Mouse (Mus musculus) yolk sac, embryonic 10.5 days (tissue): ENCODE measurements at regions not wholly inside any gene's neighbourhood (a gene's known extent, or its start where the extent isn't known, plus 50 kb on each side); places are given as distances from the start of the nearest gene placed in this dataset.
"Not testable (repeated sequence)": the region's sequence is repeated elsewhere in the genome, so short reads cannot be mapped to it uniquely, and the experiment has no call there.

Experiments
- DNase-seq: peaks from one replicate; pipeline ENCODE4 v3.0.0-alpha.2; 2017; ENCODE audit warnings: low spot score

GRCm38 (mm10) chr8:18005660-18006059 is 972.4 kb downstream of the Defb40 start:
- no peak for DNase-seq

DNA sequence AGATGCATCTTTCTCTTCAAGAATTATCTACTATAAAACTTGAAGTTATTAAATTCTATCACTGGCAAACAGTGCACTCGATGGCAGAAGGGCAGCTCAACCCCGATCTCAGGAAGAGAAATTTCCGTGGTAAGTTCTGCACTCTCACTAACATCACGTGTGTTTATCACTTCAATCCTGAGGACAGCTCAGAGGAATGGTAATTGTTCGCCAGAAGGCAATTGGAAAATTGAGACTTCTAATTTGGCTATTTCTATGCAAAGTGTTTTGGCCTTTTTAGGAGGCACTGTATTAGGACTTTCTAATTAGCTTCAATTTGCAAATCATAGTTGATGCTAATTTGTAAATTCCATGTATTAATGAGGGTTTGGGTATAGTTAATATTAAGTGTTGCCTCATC is 977.3 kb downstream of the Defb40 start:
- no peak for DNase-seq

- DNase-seq: no peak
Observed at GRCm38 (mm10) chr8:17984779-17985178, 993.3 kb downstream of the Defb40 start.

DNA sequence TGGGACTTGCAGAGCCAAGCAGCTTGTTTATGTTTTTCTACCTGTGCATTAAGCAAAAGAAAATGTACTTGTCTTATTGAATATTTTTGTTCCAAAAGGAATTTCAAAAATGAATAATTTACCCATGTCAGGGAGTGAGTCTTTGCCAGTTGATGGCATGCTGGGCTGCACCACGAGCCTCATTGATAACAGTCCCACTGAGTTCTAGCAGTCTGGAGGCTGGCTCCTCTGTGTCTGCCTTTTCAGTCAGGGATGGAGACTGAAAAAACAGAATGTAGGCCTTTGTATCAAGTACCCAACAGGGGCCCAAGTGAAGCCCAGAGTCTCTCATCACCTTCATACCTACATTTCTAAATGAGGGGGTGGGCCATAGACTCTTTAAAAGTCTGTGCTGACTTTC is 1029.2 kb downstream of the Defb40 start:
- DNase-seq: no peak

DNA sequence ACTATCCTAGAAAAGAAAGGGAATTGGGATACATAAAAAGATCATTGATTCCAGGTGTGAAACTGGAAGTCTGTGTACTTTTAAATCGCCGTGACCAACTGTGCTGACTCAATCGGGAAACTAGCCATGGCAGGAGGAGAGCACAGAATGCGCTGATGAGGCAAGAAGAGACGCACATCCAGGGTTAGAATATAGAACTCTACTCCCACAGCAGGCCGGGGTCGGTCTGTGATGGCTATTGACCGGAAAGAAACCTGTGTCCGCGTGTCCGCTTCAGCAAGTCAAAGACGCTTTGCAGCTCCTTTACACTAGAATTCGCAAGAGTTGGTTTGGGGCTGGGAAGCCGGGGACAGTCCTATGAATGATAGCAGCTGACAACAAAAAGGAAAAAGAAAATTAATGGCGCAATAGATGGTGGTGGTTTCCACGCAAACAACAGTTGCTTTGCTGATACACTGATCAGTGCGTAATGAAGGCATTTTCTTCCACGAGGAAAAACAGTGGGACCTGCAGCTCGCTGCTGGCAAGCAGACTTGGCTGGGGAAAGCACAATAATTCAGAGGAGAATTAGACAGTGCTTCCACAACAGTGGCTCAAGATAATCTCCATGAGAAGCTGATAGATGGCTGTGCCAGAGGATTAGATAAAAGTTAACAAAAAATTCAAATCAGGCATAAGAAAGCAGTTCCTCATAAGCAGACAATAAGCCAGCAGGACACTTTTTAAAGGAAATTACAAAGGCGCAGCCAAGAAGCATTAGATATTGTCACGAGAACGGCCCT is 1029.8 kb downstream of the Defb40 start:
- no peak for DNase-seq

DNA sequence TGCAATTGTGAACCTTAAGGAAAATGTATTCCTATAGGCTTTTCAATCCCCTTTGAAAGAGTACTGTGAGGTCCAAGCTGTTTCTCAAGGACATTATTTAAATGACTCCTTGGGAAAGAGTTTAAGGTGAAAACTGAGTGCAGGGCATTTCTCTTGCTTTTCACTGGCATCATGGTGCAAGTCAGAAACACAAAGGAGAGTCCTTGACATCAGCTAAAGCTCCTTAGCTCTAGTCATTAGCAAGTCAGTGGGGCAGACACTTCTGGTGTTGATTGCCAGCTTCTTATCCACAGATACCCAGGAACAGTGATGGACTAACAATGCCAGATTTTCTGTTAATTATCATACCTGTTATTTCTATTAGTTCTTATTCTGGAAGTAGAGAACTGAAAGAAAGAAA is 1043.4 kb downstream of the Defb40 start:
- DNase-seq: no peak

- DNase-seq: no peak
Observed at GRCm38 (mm10) chr8:17909316-17909715, 1068.7 kb downstream of the Defb40 start.

DNA sequence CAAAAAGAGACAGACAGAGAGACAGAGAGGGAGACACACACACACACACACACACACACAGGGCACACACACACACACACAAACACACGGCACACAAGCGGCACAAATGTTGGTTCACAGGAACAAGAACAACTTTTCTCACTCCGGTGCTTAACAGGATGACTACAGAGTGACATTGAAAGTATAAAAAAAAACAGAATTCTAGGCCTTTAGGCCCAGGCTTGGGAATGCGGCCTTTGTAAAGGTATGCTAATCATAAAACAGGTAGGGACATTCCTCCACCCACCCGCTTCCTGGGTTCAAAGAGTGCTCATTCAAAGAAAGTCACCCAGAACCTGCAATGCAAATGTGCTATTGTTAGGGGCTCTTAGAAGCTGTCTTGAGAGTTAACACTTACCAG is 1089.5 kb downstream of the Defb40 start:
- not testable (repeated sequence) for DNase-seq

DNA sequence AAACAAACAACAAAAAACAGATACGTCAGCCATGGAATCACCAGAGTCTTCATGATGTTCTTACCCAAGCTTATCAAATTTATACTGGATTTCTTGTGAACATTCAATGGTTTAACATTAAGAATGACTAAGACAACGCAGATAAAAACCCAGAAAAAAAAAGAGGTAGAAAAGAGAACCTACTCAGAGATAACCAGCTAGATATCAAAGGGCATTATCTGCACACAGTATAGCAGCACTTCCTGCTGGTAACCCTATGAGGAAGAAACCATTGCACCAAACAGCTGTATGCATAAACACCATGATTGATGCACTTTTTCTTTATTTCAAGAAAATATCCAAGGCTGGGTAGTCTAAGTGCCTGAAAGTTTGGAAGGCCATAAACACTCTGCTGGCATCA is 1114.7 kb downstream of the Defb40 start:
- no peak for DNase-seq
